ENCODE assay signal across 9 mouse cellular contexts in genomic region chr15:79933052-79933669, GRCm38 (mm10). TPM values are rescaled to one million over a fixed set of nuclear protein-coding genes. Genes with fewer than 3 reads are reported as not detected.
DNase-seq lines count a peak whose midpoint lies in the region; ATAC-seq and TF ChIP-seq lines count a peak whose summit lies in the region.
"Had no signal": no experiment of that assay in that cellular context is flagged by ENCODE, and none has a peak within 500 bp of the region (broad histone marks: within the 10 kb centered on the region; RNA-seq: fewer than 3 reads in every experiment).

No protein-coding gene starts in this region.

- WGBS in forebrain, embryonic 11.5 days, result 3% methylated on average over 22 of the region's 22 CpGs
- 7% methylated on average over 22 of the region's 22 CpGs for WGBS in liver, embryonic 13.5 days (ENCODE audit: insufficient replicate concordance)

- H3K4me3 ChIP-seq in gastrocnemius, adult 2 months, result peak overlapping the region; percentile 97
- H3K4me3 ChIP-seq in forebrain, embryonic 11.5 days (ENCODE audit: low read depth, low read length), result peak overlapping the region; percentile 53; the same call in 1 of the 2 replicates
- peak overlapping the region; percentile 78 for H3K4me3 ChIP-seq in liver, embryonic 13.5 days (replicated peaks)

- H3K9ac ChIP-seq in forebrain, embryonic 11.5 days (ENCODE audit: low read length), result no peak overlapping the region
- H3K9ac ChIP-seq in liver, embryonic 13.5 days, result no peak overlapping the region

- H3K27ac ChIP-seq in gastrocnemius, adult 2 months, result peak overlapping the region; percentile 94
- H3K27ac ChIP-seq in forebrain, embryonic 11.5 days (ENCODE audit: low read depth, low read length), result no peak overlapping the region
- no peak overlapping the region for H3K27ac ChIP-seq in liver, embryonic 13.5 days

- TF ChIP-seq CTCF in gastrocnemius, adult 2 months (IDR thresholded peaks at IDR 0.05), result no peak

- H3K4me2 ChIP-seq in forebrain, embryonic 11.5 days (ENCODE audit: low read depth, low read length, severe bottlenecking), result peak overlapping the region; percentile 78; the same call in 1 of the 2 replicates
- peak overlapping the region; percentile 97 for H3K4me2 ChIP-seq in liver, embryonic 13.5 days

- intact Hi-C loops in gastrocnemius, adult 2 months (cut with DNase I), result loop anchor here (10.0 kb wide), 1 partner anchor 772 kb away; no protein-coding TSS in a partner anchor

- H3K4me1 ChIP-seq in forebrain, embryonic 11.5 days (replicated peaks; ENCODE audit: control insufficient read depth, insufficient read depth, low read length), result peaks cover 9% of the 10 kb centered on the region
- H3K4me1 ChIP-seq in liver, embryonic 13.5 days (replicated peaks), result peaks cover 44% of the 10 kb centered on the region

- peak; percentile 40 for ATAC-seq in forebrain, embryonic 11.5 days (replicated peaks; ENCODE audit: low FRiP score)
- ATAC-seq in liver, embryonic 13.5 days (ENCODE audit: low read depth), result no peak
- no peak for ATAC-seq in megakaryocyte-erythroid progenitor cell, adult 5-6 weeks (replicated peaks; ENCODE audit: low FRiP score, low TSS enrichment, poor library complexity, severe bottlenecking)

- peaks cover 18% of the 10 kb centered on the region for H3K27me3 ChIP-seq in forebrain, embryonic 11.5 days (ENCODE audit: control insufficient read depth, insufficient read depth, low read length)
- H3K27me3 ChIP-seq in liver, embryonic 13.5 days, result peaks cover 73% of the 10 kb centered on the region
- H3K27me3 ChIP-seq: Patski had no signal

- no peaks in the 10 kb centered on the region for H3K9me3 ChIP-seq in forebrain, embryonic 11.5 days (ENCODE audit: control insufficient read depth, low read length)
- no peaks in the 10 kb centered on the region for H3K9me3 ChIP-seq in liver, embryonic 13.5 days (replicated peaks)

- no peak for DNase-seq in gastrocnemius, adult 2 months
- DNase-seq in gastrocnemius, postnatal 10 days, result no peak
- peak; percentile 32 to 42 for DNase-seq in B cell, adult 2 months
- DNase-seq in forebrain, embryonic 11.5 days (ENCODE audit: low spot score), result peak; percentile 65
- no peak for DNase-seq in liver, embryonic 13.5 days
- DNase-seq in urinary bladder, postnatal 25 days (ENCODE audit: low spot score), result no peak
- no peak for DNase-seq in gastrocnemius, adult 18-20 months (ENCODE audit: low spot score)

- H3K36me3 ChIP-seq in forebrain, embryonic 11.5 days (ENCODE audit: control insufficient read depth, insufficient read depth, low read length), result no peaks in the 10 kb centered on the region
- no peaks in the 10 kb centered on the region for H3K36me3 ChIP-seq in liver, embryonic 13.5 days

RNA-seq across cellular contexts. Expression of gene Cbx7, which starts 37.8 kb away (rescaled TPM):
- total RNA-seq in gastrocnemius, adult 2 months (2021), result 10 to 100 TPM; 18.9 to 19.6 TPM
- total RNA-seq in gastrocnemius, postnatal 10 days (2021), result 1 to 10 TPM; 2.9 to 4.1 TPM
- 2.5 and 3.3 TPM in 2 replicates for polyA plus RNA-seq in forebrain, embryonic 11.5 days (2014; fragmentation: Nextera tagmentation; extraction: Ambion mirVana)
- 0.89 and 1.4 TPM in 2 replicates for polyA plus RNA-seq in liver, embryonic 13.5 days (2015; fragmentation: Nextera tagmentation; extraction: Ambion mirVana)
- 6.8 and 9.9 TPM in 2 replicates for total RNA-seq in megakaryocyte-erythroid progenitor cell, adult 5-6 weeks (2014; fragmentation: Nextera tagmentation)
- 2.5 and 4.4 TPM in 2 replicates for total RNA-seq in megakaryocyte-erythroid progenitor cell, adult 5-6 weeks (2017)
- total RNA-seq in gastrocnemius, adult 18-20 months (2021), result 10 to 100 TPM; 20.5 to 22.9 TPM

RNA-seq across cellular contexts. Expression of gene Apobec3, which starts 41.7 kb away (rescaled TPM):
- 1 to 10 TPM; 2.4 to 2.6 TPM for total RNA-seq in gastrocnemius, adult 2 months (2021)
- total RNA-seq in gastrocnemius, postnatal 10 days (2021), result 10 to 100 TPM in 1 of 2 experiments, 1 to 10 TPM in 1; 7.5 to 11.8 TPM
- 10.0 and 10.6 TPM in 2 replicates for polyA plus RNA-seq in forebrain, embryonic 11.5 days (2014; fragmentation: Nextera tagmentation; extraction: Ambion mirVana)
- polyA plus RNA-seq in liver, embryonic 13.5 days (2015; fragmentation: Nextera tagmentation; extraction: Ambion mirVana), result 41.7 and 53.3 TPM in 2 replicates
- total RNA-seq in megakaryocyte-erythroid progenitor cell, adult 5-6 weeks (2014; fragmentation: Nextera tagmentation), result 243 and 293 TPM in 2 replicates
- 135 and 175 TPM in 2 replicates for total RNA-seq in megakaryocyte-erythroid progenitor cell, adult 5-6 weeks (2017)
- 1 to 10 TPM; 1.6 to 2.3 TPM for total RNA-seq in gastrocnemius, adult 18-20 months (2021)

Comparison
In these comparisons a context has a peak if more than half of its experiments do, and no peak if none do; other contexts are left out.
1. DNase-seq: peak in B cell, adult 2 months (2 of 2) and forebrain, embryonic 11.5 days (single experiment); none in gastrocnemius, adult 2 months (single experiment), gastrocnemius, postnatal 10 days (single experiment), liver, embryonic 13.5 days (single experiment), urinary bladder, postnatal 25 days (single experiment) and gastrocnemius, adult 18-20 months (single experiment).
2. RNA of gene Apobec3, which starts 41.7 kb away (total RNA-seq): 135 to 293 TPM in megakaryocyte-erythroid progenitor cell, adult 5-6 weeks; 7.5 to 11.8 TPM in gastrocnemius, postnatal 10 days, 2.4 to 2.6 TPM in gastrocnemius, adult 2 months and 1.6 to 2.3 TPM in gastrocnemius, adult 18-20 months; every median in the first group is over 10 times any median in the second.
3. Peak in every context shown above with its lines, with median percentiles within 50 percentile points of each other: H3K4me3 ChIP-seq.